In genomic region chr11:115911632-115912376, GRCm38 (mm10) we compare ENCODE assay signal across 9 mouse cellular contexts. TPM values are rescaled to one million over a fixed set of nuclear protein-coding genes. Genes with fewer than 3 reads are reported as not detected.
DNase-seq lines count a peak whose midpoint lies in the region; ATAC-seq and TF ChIP-seq lines count a peak whose summit lies in the region.
"Had no signal": no experiment of that assay in that cellular context is flagged by ENCODE, and none has a peak within 500 bp of the region (broad histone marks: within the 10 kb centered on the region; RNA-seq: fewer than 3 reads in every experiment).

TSS of gene Smim6 (plus strand) at chr11:115912017.

- no peak for TF ChIP-seq POLR2A in bone marrow, adult 2 months (IDR thresholded peaks at IDR 0.05; ENCODE audit: borderline replicate concordance, control insufficient read depth, low read depth, low read length)

- no peak for DNase-seq in embryonic facial prominence, embryonic 14.5 days (ENCODE audit: low spot score)
- DNase-seq in embryonic facial prominence, embryonic 10.5 days (ENCODE audit: low spot score), result no peak
- DNase-seq in kidney, postnatal 10 days, result peak; percentile 59
- DNase-seq in lung, postnatal 25 days (ENCODE audit: low spot score), result peak; percentile 76
- DNase-seq in gastrocnemius, postnatal 4 days (ENCODE audit: low spot score in 2 of 2), result no peak
- DNase-seq in gastrocnemius, adult 18-20 months (ENCODE audit: low spot score), result no peak
- no peak for DNase-seq in midbrain, embryonic 14.5 days

- no peaks in the 10 kb centered on the region for H3K4me1 ChIP-seq in embryonic facial prominence, embryonic 14.5 days (ENCODE audit: control insufficient read depth, insufficient read depth, low read length)
- H3K4me1 ChIP-seq in embryonic facial prominence, embryonic 10.5 days, result no peaks in the 10 kb centered on the region
- H3K4me1 ChIP-seq in bone marrow, adult 2 months (ENCODE audit: control insufficient read depth, insufficient read depth, low read length), result peaks cover 19% of the 10 kb centered on the region
- H3K4me1 ChIP-seq in midbrain, embryonic 14.5 days (ENCODE audit: control insufficient read depth, insufficient read depth, low read length), result no peaks in the 10 kb centered on the region

- peaks cover 39% of the 10 kb centered on the region; the same call in 1 of the 2 replicates for H3K36me3 ChIP-seq in embryonic facial prominence, embryonic 14.5 days (ENCODE audit: control insufficient read depth, insufficient read depth, low read length)
- H3K36me3 ChIP-seq in embryonic facial prominence, embryonic 10.5 days (replicated peaks), result peaks cover 63% of the 10 kb centered on the region
- H3K36me3 ChIP-seq in midbrain, embryonic 14.5 days (ENCODE audit: control insufficient read depth, insufficient read depth, low read length), result peaks cover 42% of the 10 kb centered on the region

- TF ChIP-seq CTCF in bone marrow, adult 2 months (IDR thresholded peaks at IDR 0.05; ENCODE audit: control insufficient read depth, insufficient read depth, low read length), result no peak

- WGBS in embryonic facial prominence, embryonic 14.5 days, result 77% methylated on average over 11 of the region's 11 CpGs
- WGBS in embryonic facial prominence, embryonic 10.5 days, result 81% methylated on average over 11 of the region's 11 CpGs
- 11% methylated on average over 11 of the region's 11 CpGs for WGBS in bone marrow, adult 2 months
- WGBS in midbrain, embryonic 14.5 days, result 90% methylated on average over 11 of the region's 11 CpGs

- no peaks in the 10 kb centered on the region for H3K9me3 ChIP-seq in embryonic facial prominence, embryonic 14.5 days (ENCODE audit: control insufficient read depth, low read length)
- H3K9me3 ChIP-seq in embryonic facial prominence, embryonic 10.5 days, result no peaks in the 10 kb centered on the region
- no peaks in the 10 kb centered on the region for H3K9me3 ChIP-seq in midbrain, embryonic 14.5 days (ENCODE audit: control insufficient read depth, low read length)

- H3K9ac ChIP-seq in embryonic facial prominence, embryonic 14.5 days (ENCODE audit: low read depth, low read length), result no peak within 1 kb of the TSS
- H3K9ac ChIP-seq in midbrain, embryonic 14.5 days (replicated peaks; ENCODE audit: low read length), result no peak within 1 kb of the TSS

- H3K27ac ChIP-seq in embryonic facial prominence, embryonic 14.5 days (replicated peaks; ENCODE audit: low read depth, low read length), result peak within 1 kb of the TSS; percentile 15; the same call in 1 of the 2 replicates
- H3K27ac ChIP-seq in embryonic facial prominence, embryonic 10.5 days (replicated peaks), result no peak within 1 kb of the TSS
- peak within 1 kb of the TSS; percentile 87 for H3K27ac ChIP-seq in bone marrow, adult 2 months (ENCODE audit: control insufficient read depth, insufficient read depth, low read depth, low read length, poor library complexity)
- H3K27ac ChIP-seq in midbrain, embryonic 14.5 days (replicated peaks; ENCODE audit: low read depth, low read length), result no peak within 1 kb of the TSS

- no peak within 1 kb of the TSS for H3K4me3 ChIP-seq in embryonic facial prominence, embryonic 14.5 days (ENCODE audit: low read depth, low read length)
- H3K4me3 ChIP-seq in embryonic facial prominence, embryonic 10.5 days, result no peak within 1 kb of the TSS
- no peak within 1 kb of the TSS for H3K4me3 ChIP-seq in bone marrow, adult 2 months (replicated peaks; ENCODE audit: control insufficient read depth, low read depth, low read length)
- H3K4me3 ChIP-seq in midbrain, embryonic 14.5 days (replicated peaks; ENCODE audit: low read depth, low read length), result no peak within 1 kb of the TSS

- H3K27me3 ChIP-seq in embryonic facial prominence, embryonic 14.5 days (replicated peaks; ENCODE audit: control insufficient read depth, insufficient read depth, low read length), result no peaks in the 10 kb centered on the region
- H3K27me3 ChIP-seq in embryonic facial prominence, embryonic 10.5 days (replicated peaks; ENCODE audit: low read depth, poor library complexity, severe bottlenecking), result no peaks in the 10 kb centered on the region
- no peaks in the 10 kb centered on the region for H3K27me3 ChIP-seq in midbrain, embryonic 14.5 days (ENCODE audit: control insufficient read depth, insufficient read depth, low read length)

- no peak for ATAC-seq in embryonic facial prominence, embryonic 14.5 days (ENCODE audit: low read depth)
- no peak for ATAC-seq in midbrain, embryonic 14.5 days (ENCODE audit: low FRiP score, low TSS enrichment)

- H3K4me2 ChIP-seq in embryonic facial prominence, embryonic 14.5 days (ENCODE audit: low read depth, low read length), result no peak within 1 kb of the TSS
- no peak within 1 kb of the TSS for H3K4me2 ChIP-seq in midbrain, embryonic 14.5 days (ENCODE audit: low read length)

RNA-seq across cellular contexts. Expression of gene Smim6, which starts in this region (rescaled TPM):
- 0.71 and 1.4 TPM in 2 replicates for polyA plus RNA-seq in embryonic facial prominence, embryonic 14.5 days (2014; fragmentation: Nextera tagmentation; extraction: Ambion mirVana)
- polyA plus RNA-seq in embryonic facial prominence, embryonic 10.5 days (2016; fragmentation: Nextera tagmentation; extraction: Ambion mirVana), result 1.1 and 1.6 TPM in 2 replicates
- polyA plus RNA-seq in bone marrow, adult 2 months (2011; ENCODE audit: insufficient read depth, insufficient read length, low replicate concordance, missing spikeins), result 4.4 and 13.1 TPM in 2 replicates
- under 1 TPM in 1 of 2 experiments, not detected in 1; 0.39 TPM for total RNA-seq in gastrocnemius, postnatal 4 days (2021)
- not detected for total RNA-seq in gastrocnemius, adult 18-20 months (2021)
- polyA plus RNA-seq in midbrain, embryonic 14.5 days (2014; fragmentation: Nextera tagmentation; extraction: Ambion mirVana), result 0.22 and 0.31 TPM in 2 replicates
- total RNA-seq: left cerebral cortex, postnatal 10 days had no signal

Comparison
In these comparisons a context has a peak if more than half of its experiments do, and no peak if none do; other contexts are left out.
1. H3K27ac ChIP-seq: peak in embryonic facial prominence, embryonic 14.5 days (single experiment) and bone marrow, adult 2 months (single experiment); none in embryonic facial prominence, embryonic 10.5 days (single experiment) and midbrain, embryonic 14.5 days (single experiment).
2. DNase-seq: peak in kidney, postnatal 10 days (single experiment) and lung, postnatal 25 days (single experiment); none in embryonic facial prominence, embryonic 14.5 days (single experiment), embryonic facial prominence, embryonic 10.5 days (single experiment), gastrocnemius, postnatal 4 days (0 of 2), gastrocnemius, adult 18-20 months (single experiment) and midbrain, embryonic 14.5 days (single experiment).